Mouse (Mus musculus) cerebellum, adult 11 months (tissue): Measurements from ENCODE around the gene Rbm24.

Source experiments
- DNase-seq: peaks from one replicate; pipeline ENCODE4 v3.0.0; 2022

The Rbm24 gene

DNA sequence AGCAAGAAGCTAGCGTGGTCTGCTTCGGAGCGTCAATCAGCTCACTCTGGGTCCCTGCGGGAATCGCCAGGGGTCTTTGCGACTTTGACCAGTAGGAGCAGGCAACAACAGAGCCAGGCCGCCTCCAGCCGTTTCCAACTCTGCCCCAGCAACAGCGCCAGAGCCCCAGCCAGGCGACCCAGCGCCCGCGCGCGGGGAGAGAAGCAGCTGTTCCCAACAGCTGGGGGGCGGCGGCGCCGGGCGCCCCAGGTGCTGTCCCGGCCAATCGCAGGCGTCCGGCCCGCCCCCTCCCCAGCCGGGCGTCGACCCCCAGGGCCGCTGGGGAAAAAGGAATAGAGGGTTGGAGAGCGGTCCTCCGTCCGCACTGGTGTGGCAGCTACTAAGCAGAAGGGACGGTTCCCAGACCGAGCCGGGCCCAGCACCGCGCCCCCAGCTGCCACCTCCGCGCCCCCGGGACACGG is at the start of gene Rbm24:
TSS of gene Rbm24 (plus strand) at position 294 of the 461 bp plus-strand sequence.
- DNase-seq = peak; percentile 12

DNA sequence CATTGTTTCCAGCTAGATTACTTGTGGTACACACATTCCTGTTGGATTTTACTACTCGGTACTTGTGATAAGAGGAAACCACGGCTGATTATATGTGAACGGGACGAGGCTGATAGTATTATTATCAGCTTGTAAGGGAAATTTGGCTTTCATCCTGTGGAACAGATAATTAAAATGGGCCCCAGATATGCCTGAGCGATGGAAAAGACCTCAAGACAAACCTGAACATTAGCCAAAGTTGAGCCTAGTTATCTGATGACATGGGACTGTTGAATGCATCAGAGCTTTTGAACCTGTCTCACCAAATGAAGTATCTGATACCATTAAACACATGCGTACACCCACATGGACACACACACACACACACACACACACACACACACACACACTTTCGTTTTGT is 45.4 kb upstream of the Rbm24 start:
- no peak for DNase-seq

DNA sequence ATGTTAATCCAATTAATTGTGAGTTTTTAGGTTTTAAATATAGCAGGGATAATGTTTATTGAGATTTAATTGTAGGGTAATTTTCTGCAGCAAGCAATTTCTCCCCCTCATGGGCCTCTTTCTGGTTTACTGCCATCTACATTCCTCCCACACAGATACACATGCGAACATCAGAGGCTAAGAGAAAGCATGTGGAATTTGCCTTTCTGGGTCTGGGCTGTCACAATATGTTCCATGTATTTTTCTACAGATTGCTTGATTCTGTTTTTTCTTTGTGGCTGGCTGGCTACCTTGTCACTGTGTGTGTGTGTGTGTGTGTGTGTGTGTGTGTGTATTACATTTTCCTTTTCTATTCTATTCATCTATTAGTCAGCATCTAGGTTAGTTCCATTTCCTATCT is 42.9 kb upstream of the Rbm24 start:
- DNase-seq = no peak

DNA sequence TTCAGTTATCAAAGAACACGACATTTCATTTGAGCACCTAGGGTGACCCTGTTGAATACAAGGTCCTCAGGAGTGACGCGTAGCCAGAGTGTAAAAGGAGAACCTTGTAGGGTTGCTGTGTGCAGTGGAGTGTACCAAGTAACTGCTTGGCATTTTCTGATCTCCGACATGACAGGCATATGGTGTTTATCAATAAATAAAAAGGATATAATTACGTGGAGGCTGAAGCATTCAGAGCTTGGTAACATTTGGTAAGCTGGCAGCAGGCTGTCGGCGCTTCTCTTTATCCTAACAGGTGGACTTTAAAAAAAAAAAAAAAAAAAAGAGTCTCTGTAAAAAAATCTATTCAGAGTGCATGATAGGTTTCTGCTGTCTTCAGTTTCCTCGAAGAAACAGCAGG is 30.8 kb upstream of the Rbm24 start:
- no peak for DNase-seq

DNA sequence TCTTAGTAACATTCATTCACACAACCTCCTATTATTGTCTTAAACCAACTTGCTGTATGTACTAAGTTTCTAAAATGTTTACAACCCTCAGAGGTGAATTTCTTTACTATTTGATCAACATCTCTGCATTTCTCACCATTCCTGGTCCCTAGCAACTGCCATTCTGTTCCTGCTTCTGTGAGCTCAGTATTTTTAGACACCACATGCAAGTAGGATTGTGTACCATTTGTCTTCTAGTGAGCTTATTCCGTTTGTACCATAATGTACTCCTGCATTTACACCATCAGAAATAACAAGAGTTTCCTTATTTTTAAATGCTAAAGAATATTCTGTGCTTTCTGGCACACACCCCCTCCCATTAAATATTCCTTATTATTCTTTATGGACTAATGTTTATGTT is 26.6 kb upstream of the Rbm24 start:
- no peak for DNase-seq

DNA sequence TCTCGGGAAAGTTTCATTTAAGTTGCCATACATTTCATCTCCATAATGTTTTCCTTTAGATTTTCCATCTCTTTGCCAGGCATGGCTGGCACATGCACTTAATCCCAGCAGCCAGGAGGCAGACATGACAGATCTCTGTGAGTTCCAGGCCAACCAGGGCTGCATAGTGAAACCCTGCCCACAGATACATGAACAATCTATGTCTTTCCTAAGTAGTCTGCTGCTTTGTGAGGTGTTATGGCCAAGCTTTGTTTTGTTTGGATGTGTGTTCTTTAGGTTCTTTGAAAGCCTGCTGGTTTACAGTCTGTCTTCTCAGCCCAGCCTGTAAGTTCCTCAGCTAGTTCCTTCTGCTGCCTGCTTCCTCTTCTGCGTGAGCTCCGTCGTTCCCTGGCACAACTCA is 25.3 kb upstream of the Rbm24 start:
- DNase-seq = no peak

DNA sequence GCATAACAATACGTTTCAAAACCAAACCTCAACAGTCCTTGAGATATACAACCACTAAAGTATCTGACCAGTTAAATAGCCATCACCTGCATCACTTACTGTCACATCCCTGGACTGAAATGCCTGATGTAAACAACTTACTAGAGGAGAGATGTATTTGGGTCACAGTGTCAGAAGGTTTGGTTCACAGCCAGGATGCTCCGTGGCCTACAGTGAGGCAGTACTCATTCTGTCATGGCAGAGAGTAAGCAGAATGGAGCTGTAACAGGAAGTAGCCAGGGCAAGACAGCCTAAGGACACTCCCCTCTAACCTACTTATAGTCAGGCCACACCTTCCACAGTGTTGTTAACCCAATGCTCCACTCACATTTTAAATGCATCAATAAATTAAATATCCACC is 24.3 kb upstream of the Rbm24 start:
- DNase-seq = no peak

DNA sequence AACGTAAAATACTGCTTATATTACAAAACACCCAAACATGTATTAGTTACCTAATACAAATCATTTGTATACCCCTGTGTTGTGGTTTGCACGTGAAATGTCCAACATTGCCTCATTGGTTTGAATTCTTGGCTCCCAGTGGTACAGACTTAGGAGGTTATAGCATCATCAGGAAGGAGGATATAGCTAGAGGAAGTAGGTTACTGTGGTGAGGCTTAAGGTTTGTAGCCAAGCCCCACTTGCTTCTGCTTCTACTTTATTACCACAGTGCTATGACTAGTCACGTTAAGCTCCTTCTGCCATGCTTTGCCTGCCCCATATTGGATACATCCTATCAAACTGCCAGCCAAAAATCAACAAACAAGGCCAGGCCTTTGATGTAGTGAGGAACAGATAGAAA is 21.0 kb upstream of the Rbm24 start:
- no peak for DNase-seq

DNA sequence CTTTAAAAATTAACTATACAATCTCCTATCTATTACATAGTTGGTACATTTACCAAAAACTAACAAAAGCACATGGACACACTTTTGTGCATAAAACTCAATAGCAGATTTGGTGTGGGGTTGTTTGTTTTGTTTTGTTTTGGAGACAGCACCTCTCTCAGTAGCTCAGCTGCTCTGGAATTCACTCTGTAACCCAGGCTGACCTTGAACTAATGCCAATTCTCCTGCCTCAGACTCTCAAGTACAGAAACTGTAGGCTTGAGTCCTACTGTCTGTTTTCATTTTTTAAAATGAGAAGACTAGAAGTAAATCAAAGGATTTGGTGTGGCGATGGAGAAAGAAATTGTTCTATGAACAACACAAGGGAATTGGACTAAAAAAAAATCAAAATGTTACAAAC is 11.1 kb upstream of the Rbm24 start:
- DNase-seq = no peak

DNA sequence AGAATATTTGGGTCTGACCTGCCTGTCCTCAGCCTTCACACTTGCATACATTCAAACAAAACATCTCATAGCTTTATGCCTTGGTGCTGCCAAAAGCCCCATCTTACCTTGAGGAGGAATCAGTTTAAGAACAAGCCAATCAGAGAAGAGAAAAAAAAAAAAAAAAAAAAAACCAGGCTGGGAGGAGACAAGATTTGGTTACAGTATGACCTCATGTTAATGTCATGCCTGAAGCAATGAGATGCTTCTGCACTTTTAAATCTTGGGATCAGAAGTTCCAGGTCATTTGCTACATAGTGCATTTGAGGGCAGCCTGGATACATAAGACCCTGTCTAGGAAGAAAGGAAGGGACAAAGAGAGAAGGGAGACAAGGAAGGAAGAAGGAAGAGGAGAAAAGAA is 6.0 kb upstream of the Rbm24 start:
- no peak for DNase-seq

DNA sequence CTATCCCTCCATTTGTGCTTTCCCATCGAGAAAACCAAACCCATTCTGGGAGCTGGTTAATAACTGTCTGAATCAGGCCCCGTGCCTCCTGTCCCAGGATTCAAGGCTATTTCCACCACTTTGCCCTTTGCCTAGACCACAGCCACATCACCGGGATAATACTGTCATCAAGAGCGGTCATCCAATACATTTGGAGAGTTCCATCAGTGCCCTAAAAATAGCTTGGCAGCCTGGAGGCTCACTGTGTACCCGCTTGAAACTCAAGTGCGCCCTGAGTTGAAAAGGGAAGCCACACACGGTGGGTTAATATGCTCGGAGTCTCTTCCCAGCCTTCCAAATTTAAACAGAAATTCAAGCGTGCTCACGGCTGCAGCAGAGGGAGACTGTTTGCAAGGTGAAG is 4.6 kb upstream of the Rbm24 start:
- DNase-seq = no peak

DNA sequence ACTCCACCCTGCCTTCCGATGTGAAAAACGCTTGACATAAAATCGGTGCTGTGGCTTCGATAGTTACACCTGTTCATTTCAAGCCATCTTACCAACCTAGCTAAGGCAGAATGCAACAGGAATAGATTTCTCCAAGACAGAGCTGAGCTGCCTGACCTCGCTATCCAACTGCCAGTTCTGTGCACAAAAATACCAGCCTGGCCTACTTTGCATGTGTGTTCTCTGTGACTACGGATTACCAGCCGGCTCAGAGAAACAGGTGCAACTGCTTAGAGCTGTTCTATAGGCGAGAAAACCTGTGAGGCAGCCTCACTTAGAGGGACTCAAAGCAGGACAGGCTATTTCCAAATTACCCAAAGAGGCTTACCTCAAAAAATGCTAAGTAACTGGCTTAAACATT is 4.2 kb upstream of the Rbm24 start:
- no peak for DNase-seq

DNA sequence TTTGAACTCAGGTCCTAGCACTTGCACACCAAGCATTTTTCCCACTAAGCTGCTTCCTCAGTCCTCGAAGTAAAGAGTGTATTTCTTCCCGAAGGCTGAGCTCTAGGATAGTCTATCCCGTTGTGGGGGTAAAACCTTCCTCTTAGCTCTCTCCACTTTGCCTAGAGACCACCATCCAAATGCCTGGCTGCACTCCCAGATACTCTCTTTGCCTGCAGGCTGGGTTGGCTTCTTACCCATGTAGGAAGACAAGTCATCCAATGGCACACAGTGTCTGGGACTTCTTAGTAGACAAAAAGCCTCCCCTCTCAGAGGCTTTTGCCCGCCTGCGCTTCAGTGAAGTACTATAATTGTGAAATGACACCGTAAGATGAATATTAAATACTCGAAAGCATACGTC is 2.2 kb upstream of the Rbm24 start:
- DNase-seq = no peak

DNA sequence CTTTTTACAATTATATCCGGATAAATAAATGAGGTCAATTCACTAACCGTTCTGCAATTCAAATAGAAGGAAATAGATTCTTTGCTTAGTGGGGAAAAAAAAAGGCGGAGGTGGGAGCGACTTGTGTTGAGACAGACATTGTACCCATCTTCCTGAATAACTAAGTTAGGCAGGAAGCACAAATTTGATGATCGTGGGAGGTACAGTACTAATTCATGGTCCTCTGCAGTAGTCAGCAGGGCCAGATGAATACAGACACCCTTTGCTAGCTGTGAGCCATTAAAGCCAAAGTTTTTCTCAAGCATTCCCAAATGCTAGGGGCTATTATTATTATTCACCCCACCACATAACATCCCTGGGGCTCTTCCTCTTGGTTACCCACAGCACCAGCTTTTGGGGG is 640 bp upstream of the Rbm24 start:
- DNase-seq = no peak

DNA sequence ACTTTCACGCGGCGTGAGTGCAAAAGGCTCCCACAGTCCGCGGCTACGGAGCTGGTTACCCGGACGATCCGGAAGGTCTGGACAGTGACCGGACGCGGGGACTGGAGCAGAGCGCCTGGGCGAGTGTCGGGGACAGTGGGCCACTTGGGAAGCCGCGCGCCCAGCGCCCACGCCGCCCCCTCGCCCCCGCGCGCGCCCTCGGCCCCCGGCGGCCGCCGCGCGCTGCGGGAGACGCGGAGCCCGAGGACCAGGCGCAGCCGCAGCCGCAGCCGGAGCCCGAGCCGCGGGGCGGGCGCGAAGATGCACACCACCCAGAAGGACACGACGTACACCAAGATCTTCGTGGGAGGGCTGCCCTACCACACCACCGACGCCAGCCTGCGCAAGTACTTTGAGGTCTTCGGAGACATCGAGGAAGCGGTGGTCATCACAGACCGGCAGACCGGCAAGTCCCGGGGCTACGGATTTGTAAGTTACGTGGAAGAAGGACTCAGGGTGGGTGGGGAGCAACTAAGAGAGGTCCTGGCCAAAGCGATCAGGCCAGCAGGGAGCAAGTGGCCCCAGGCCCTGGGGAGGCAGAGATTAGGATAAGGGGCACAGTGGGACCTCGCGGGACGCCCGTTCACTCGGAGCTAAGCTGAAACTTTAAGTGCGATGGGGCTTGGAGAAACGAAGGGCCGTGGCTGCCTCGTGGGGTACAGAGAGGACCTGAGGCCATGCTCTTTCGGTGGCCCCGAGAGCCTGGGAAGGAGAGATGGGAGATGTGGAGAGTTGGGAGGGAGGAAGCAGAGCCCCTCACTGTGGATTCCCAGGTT is 704 bp downstream of the Rbm24 start:
- DNase-seq = no peak

DNA sequence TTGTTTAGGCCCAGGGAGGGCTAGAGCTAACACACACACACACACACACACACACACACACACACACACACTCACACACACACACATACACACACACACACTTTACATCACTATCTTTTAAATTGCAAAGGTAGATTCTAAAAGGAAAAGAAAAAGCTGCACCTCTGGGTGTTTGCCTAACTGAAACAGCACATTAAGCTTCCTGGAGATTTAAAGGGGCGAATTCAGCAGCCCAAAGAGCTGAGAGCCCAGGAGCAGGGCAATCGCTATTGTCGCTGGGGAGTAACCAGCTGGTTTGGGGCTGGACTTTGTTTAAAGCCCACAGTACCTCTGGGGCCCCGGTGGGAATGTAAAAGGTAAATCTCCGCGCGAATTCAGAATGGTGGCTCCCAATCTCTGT is 1.4 kb downstream of the Rbm24 start:
- DNase-seq = no peak

DNA sequence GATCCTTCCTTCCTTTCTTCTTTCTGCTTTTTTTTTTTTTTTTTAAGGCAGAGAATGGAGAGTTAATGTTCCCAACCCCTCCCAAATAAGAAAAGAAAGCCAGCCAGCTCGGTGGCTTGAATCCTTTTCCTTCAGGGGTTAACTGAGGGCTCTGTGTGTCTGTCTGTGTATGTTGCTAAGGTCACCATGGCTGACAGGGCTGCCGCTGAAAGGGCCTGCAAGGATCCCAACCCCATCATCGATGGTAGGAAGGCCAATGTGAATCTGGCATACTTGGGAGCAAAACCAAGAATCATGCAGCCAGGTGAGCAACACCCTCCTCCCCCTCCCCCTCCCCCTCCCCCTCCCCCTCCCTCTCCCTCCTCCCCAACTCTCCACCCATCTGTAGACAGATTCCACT is 1.9 kb downstream of the Rbm24 start:
- DNase-seq = no peak

DNA sequence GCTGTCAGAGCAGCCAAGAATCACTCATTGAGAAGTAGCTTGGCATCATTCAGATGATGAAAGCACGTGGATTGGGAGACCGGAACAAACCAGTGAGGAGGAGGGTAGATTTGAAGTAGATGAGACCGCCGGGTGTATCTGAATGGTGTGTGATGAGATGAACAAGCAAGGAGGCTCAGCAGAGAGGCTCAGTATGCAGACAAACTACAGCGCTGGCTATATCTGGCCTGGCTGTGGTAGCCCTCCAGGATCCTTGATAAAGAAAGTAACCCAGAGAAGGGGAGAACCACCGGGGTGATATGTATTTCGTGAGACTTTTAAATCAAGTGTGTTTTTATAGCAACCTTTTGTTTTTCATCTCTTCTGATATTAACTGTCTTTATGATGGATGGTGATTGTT is 5.6 kb downstream of the Rbm24 start:
- DNase-seq = no peak

DNA sequence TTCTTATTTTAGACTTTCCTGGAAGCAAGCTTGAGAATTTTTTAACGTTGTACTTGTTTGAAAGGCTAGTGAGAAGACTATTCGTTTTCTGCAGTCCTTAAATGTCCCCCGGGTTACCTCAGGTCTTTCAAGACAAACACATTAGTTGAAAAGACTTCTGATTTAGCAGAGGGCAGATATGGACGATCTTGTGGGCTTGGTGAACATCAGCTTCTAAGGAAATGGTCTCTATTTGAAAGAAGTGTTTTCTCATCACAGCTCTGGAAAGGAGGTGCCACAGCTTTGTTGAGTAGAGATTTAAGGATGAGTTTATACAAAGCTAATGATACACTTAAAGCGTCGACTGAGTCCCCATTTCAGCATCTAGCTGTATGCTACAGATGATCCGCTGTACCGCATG is 6.1 kb downstream of the Rbm24 start:
- DNase-seq = no peak

DNA sequence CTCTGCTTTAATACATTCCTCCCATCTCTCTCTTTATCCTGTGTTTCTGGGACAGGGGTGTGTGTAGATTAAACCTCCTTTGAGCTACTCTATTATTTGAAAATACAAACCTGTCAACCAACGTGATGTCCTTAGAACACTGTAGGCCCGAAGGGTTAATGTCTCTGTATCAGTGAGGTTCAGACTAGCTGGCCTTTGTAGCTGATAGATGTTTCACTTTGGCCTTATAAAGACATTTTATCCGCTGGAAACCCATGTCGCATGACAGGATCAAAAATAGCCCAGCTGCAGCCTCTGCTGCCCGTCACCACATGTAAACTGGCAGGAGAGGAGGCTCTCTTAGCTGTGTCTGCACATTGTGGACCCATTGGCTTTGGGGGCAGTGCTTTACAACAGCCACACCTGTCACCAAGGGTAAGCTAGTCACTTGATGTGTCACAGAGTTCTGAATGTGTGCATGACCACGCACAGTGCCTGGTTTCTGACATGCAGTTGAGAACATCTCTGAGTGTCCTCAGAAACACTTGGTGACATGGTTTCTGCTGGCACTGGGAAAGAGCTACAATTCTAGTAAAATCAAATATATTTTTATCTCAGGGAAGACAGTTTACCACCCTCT is 8.5 kb downstream of the Rbm24 start:
- no peak for DNase-seq

DNA sequence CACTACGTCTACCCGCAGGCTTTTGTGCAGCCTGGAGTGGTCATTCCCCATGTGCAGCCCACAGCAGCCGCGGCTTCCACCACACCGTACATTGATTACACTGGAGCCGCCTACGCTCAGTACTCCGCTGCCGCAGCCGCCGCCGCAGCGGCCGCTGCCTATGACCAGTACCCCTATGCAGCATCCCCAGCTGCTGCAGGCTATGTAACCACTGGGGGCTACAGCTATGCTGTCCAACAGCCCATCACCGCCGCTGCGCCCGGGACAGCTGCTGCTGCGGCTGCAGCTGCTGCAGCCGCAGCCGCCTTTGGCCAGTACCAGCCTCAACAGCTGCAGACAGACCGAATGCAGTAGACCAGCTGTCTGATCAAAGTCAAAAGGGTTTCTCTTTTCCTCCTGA is 10.7 kb downstream of the Rbm24 start:
- no peak for DNase-seq

DNA sequence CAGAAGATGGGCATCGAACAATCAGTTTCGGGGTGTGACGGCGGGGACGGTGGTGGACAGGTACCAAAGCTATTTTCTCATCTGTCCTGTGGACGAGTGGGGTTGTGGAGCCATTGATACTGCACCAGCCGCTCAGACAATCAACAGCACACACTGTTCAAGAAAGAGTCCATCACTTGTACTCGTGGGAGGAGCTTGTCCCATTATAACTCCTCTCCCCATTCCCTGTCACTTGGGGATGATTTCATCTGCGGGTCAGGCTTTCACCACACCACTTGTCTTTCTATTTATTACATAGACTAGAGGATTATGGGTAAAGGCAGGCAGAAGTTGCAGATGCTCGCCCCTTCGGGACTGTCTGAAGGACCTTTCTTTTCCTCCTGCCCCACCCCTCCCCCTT is 11.6 kb downstream of the Rbm24 start:
- DNase-seq = no peak

DNA sequence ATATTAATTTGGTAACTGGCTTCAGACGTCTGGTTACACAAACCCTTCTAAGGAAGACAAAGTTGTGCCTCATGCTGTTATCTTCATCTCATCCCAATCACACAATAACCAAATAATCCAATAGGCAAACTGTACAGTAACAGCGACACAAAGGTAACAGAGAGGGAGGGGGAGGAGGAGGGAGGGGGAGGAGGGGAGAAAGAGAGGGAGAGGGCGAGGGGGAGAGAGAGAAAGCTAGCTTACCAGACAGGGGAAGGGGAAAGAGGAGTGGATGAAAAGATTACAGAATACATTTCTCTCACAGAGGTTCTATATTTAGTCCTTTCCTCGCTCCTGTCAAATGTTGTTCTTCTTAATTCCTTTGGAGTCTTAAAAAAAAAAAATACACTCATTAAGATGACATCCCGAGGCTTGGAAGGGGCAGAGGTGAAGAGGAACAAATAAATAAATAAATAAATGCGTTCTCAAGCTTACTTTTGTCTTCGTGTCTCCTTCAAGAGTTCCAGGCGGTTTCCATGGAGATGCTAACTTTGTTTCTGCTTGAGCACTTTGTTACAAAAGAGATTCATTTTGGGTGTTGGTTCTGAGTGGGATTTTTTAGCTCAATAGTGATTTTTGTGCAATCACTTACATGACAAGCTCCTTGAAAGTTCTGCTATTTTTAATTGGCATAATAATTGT is 15.8 kb downstream of the Rbm24 start:
- DNase-seq = no peak

DNA sequence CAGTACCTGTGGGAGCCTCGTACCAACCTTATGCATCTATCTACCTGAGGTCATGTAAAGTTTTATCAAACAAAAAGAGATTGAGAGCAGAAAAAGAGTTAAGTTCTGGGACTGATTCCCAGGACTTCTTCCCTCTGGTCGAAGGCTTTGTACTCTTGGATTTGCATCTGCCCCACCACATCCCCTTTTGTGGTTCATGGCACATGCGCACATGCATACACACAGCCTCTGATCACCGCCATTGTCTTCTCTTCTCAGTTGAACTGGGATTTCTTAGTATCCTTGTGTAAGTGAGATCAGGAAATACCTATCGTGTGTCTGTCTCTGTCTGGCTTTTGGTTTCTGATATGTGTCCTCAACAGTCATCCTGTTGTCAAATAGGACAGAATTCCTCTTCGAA is 20.7 kb downstream of the Rbm24 start:
- DNase-seq = no peak
